Mouse (Mus musculus): Measurements from ENCODE around the gene Timm44. TPM values are rescaled to one million over a fixed set of nuclear protein-coding genes. Genes with fewer than 3 reads are reported as not detected.

The Timm44 gene
- polyA plus RNA-seq (2014; fragmentation: Illumina TruSeq; extraction: RNeasy Lipid Tissue Mini Kit (QIAGEN cat#74804); ENCODE audit: low read depth, low replicate concordance) = 126 TPM

GRCm38 (mm10) chr8:4275275-4276110 lies at the start of gene Timm44:
Gene Timm44, minus strand, starts transcription at chr8:4275913.

DNA sequence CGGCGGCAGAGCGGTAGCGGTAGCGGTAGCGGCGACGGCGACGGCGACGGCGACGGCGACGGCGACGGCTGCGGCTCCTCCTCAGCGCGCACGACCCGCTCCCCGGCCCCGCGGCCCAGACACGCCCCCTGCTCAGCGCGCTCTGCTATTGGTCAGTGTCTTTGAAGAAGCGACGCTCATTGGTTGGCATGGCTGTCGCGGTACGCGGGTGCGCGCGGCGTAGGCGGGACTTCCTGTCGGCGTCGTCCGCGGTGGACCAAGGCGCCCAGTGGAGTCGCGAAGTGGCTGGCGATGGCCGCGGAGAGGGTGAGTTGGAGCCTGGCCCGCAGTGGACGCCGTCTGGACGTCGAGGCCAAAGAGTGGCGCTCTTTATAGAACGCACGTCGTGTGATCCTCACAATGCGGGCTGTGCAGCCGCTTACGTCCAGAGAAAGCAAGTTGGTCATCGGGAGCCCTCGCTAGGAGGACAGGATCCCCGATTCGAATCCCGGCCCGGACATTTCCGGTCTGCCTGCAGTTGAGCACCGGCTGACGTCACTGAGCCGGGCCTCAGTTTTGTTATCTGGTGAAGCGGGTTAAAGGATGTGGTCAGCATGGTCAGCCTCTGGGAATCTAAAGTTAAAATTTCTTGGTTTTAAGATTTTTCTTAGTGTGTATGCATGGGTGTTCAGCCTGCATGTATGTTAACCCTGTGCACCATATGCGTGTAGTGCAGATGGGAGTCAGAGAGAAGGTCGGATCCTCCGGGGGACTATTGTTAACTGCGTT lies 49.5 kb upstream of the Timm44 start, which contains the start of the genes Ccl25 and Elavl1:
Gene Ccl25, plus strand, starts transcription at position 228 of the 768 bp plus-strand sequence.
Gene Elavl1, minus strand, starts transcription at position 431 of the 768 bp plus-strand sequence.

GRCm38 (mm10) chr8:4259125-4259804 lies 16.4 kb downstream of the Timm44 start, which contains the start of gene Ctxn1:
Gene Ctxn1, minus strand, starts transcription at chr8:4259274.

DNA sequence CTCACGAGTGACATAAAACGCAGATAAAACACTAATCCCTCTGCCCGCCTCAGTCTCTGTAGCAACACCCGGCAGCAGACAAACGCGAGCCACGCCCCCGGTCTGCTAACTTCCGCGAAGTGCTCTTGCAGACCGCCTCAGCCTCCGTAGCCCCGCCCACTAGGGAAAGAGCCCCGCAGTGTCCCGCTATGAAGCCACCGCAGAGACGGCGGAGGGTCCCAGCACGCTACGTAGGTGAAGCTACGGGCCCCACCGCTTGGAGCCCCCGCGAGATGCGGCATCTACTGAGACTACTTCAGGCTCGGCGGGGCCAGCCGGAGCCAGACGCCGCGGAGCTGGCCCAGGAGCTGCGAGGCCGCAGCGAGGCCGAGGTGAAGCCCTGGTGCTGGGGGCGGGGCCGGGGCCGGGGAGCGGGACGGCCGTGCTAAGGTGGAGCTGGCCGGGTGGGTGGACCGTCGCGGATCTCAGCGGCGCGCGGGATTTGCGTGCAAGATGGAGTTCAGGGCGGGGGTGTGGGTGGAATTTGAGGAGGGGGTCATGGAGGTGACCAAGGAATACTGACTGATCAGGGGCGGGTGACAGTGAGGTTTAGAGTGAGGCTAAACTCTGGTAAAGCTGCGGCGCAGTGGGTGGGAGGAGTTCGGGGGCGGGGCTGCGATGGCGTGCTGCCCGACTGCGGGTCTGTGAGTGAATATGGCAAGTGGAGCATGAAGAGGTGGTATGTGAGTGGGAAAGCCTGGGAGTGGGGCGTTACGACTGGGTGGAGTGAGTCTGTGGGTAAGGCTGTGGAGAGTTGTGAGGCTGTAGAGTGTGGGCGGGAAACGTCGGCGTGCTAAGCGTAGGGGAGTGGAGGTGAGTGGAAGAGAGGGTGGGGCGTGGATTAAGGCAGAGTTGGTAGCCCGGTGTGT lies 22.5 kb downstream of the Timm44 start, which contains the start of gene Snapc2:
Gene Snapc2, plus strand, starts transcription at position 147 of the 908 bp plus-strand sequence.

DNA sequence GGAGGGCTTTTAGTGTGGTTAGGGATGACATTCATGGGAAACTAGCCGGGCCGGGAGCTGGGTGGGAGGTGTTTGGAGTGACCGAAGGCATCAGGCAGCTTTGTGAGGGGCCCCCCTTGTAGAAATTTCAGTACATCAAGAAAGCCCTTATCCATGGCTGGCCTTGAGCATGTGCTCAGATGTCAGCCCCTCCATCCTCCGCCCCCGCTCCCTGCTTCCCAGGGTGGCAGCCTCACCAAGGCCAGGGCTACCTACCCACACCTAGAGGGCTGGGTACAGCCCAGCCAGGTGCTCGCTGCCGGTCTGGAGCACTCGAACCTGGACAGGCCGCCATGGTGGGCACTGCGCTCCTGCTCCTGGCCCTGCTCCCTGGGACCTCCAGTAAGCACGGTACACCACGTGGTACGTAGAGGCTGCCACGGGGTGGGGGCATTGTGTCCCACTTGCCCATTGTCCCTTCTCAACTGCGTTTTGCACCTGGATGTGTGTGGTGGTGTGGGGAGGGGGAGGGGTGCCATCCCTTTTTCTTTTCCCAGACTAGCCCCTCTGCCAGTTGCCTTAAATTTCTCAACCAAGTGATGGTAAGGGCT lies 27.7 kb downstream of the Timm44 start, which contains the start of gene Tgfbr3l:
Gene Tgfbr3l, plus strand, starts transcription at position 264 of the 590 bp plus-strand sequence.

GRCm38 (mm10) chr8:4238434-4239192 lies 37.1 kb downstream of the Timm44 start, which contains the start of the genes Map2k7 and Gm49320:
Gene Map2k7, plus strand, starts transcription at chr8:4238740.
Gene Gm49320, plus strand, starts transcription at chr8:4238865.

DNA sequence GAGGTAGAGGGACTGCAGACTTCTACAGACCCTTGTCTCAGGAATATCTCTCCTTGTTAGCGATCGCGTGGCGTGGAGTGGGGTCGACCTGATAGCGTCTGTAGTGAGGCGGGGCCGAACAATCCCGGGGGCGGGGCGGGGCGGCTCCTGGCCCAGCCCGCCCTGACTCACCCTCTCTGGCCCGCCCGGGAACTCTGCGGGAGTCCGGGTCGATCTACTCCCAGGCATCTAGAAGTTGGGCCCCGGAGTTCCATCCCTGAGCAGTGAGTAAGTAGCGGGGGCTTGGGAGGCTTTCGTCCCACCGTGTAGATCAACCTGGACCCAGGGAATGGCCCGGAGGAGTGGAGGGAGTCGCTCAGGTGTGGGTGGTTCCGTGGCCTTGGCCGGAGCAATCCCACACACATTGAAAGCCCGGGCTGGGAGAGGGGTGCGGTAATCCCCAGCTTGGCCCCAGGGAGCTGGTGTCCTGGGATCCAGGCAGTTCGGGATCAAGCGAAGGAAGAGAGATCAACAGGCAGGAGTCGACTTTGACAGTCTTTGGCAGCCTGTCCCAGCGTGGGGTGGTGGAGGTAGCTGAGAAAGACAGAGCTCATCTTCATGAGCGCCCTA lies 48.9 kb downstream of the Timm44 start, which contains the start of gene Lrrc8e:
Gene Lrrc8e, plus strand, starts transcription at position 89 of the 609 bp plus-strand sequence.

DNA sequence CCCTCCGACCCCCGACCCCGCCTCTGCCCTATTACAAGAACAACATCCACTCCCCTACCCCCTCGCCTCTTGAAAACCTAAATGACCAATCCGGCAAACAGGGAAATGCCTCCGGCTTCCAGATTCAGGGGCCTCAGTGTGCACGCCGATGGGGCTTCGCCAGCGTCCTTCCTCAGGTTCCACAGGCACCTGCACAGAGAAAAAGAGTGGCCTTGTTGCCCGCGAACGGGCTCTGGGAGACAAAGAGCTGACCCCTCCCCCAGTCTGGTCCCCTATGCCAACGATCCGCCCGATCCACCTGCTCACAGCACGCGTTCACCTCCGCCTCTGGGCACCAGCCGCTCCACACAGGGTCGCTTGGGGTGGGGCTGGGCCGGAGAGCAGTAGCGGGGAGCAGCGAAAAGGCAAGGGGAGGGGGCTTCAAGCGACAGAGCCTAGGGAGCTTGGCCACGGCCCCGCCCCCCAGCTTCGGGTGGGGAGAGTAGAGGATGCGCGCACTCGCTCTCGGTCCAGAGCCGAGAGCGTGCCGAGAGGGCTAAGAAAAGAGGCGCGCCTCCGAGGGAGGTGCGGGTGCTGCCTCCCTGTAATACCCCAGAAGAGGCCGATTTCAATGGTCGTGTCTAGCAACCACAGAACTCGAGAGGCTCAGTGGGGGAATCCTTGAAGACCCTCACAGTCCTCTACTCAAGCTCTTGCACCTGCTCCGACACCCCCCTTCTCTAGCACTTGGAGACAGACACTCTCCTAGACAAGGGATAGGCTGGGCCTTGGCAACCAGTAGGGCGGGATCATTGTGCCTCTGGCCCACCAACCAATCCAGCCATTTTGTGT lies 58.7 kb downstream of the Timm44 start, which contains the start of gene Prr36:
Gene Prr36, minus strand, starts transcription at position 669 of the 831 bp plus-strand sequence.

Other genes with a start within 250 kb of the Timm44 start
- not detected for gene Cd209f, start 170.1 kb downstream of the Timm44 start, polyA plus RNA-seq (2014; fragmentation: Illumina TruSeq; extraction: RNeasy Lipid Tissue Mini Kit (QIAGEN cat#74804); ENCODE audit: low read depth, low replicate concordance)
- gene Cd209g, start 141.8 kb downstream of the Timm44 start, polyA plus RNA-seq (2014; fragmentation: Illumina TruSeq; extraction: RNeasy Lipid Tissue Mini Kit (QIAGEN cat#74804); ENCODE audit: low read depth, low replicate concordance) = not detected
- gene Evi5l, start 109.3 kb downstream of the Timm44 start, polyA plus RNA-seq (2014; fragmentation: Illumina TruSeq; extraction: RNeasy Lipid Tissue Mini Kit (QIAGEN cat#74804); ENCODE audit: low read depth, low replicate concordance) = 1.2 TPM
- gene Prr36, start 58.5 kb downstream of the Timm44 start, polyA plus RNA-seq (2014; fragmentation: Illumina TruSeq; extraction: RNeasy Lipid Tissue Mini Kit (QIAGEN cat#74804); ENCODE audit: low read depth, low replicate concordance) = 0.08 TPM
- 0.65 TPM for gene Lrrc8e, start 49.1 kb downstream of the Timm44 start, polyA plus RNA-seq (2014; fragmentation: Illumina TruSeq; extraction: RNeasy Lipid Tissue Mini Kit (QIAGEN cat#74804); ENCODE audit: low read depth, low replicate concordance)
- gene Map2k7, start 37.2 kb downstream of the Timm44 start, polyA plus RNA-seq (2014; fragmentation: Illumina TruSeq; extraction: RNeasy Lipid Tissue Mini Kit (QIAGEN cat#74804); ENCODE audit: low read depth, low replicate concordance) = 4.4 TPM
- not detected for gene Gm49320, start 37.0 kb downstream of the Timm44 start, polyA plus RNA-seq (2014; fragmentation: Illumina TruSeq; extraction: RNeasy Lipid Tissue Mini Kit (QIAGEN cat#74804); ENCODE audit: low read depth, low replicate concordance)
- 4.0 TPM for gene Tgfbr3l, start 27.7 kb downstream of the Timm44 start, polyA plus RNA-seq (2014; fragmentation: Illumina TruSeq; extraction: RNeasy Lipid Tissue Mini Kit (QIAGEN cat#74804); ENCODE audit: low read depth, low replicate concordance)
- gene Snapc2, start 22.8 kb downstream of the Timm44 start, polyA plus RNA-seq (2014; fragmentation: Illumina TruSeq; extraction: RNeasy Lipid Tissue Mini Kit (QIAGEN cat#74804); ENCODE audit: low read depth, low replicate concordance) = 1.8 TPM
- gene Ctxn1, start 16.6 kb downstream of the Timm44 start, polyA plus RNA-seq (2014; fragmentation: Illumina TruSeq; extraction: RNeasy Lipid Tissue Mini Kit (QIAGEN cat#74804); ENCODE audit: low read depth, low replicate concordance) = not detected
- gene Ccl25, start 49.3 kb upstream of the Timm44 start, polyA plus RNA-seq (2014; fragmentation: Illumina TruSeq; extraction: RNeasy Lipid Tissue Mini Kit (QIAGEN cat#74804); ENCODE audit: low read depth, low replicate concordance) = 16.7 TPM
- 40.3 TPM for gene Elavl1, start 49.5 kb upstream of the Timm44 start, polyA plus RNA-seq (2014; fragmentation: Illumina TruSeq; extraction: RNeasy Lipid Tissue Mini Kit (QIAGEN cat#74804); ENCODE audit: low read depth, low replicate concordance)
- 4.9 TPM for gene Cers4, start 217.1 kb upstream of the Timm44 start, polyA plus RNA-seq (2014; fragmentation: Illumina TruSeq; extraction: RNeasy Lipid Tissue Mini Kit (QIAGEN cat#74804); ENCODE audit: low read depth, low replicate concordance)

All from kidney, adult 10 weeks (tissue).